Mouse (Mus musculus) megakaryocyte, adult 5-6 weeks (primary cell): ENCODE measurements around the gene Stk39. TPM values are rescaled to one million over a fixed set of nuclear protein-coding genes. Genes with fewer than 3 reads are reported as not detected.

Source experiments
- ATAC-seq: 2 replicates; pipeline ENCODE4 v1.8.0; 2016; ENCODE audit warnings: mild to moderate bottlenecking, inconsistent platforms; ENCODE audit not compliant: poor library complexity, severe bottlenecking
- total RNA-seq, 2 experiments: library from RNA; stranded (forward) in 1 of 2; stranded (reverse) in 1 of 2; fragments of 153-499, 151-499 nt in 1 of 2; fragments of 221-1000, 200-1000 nt in 1 of 2; gene quantifications; 2 replicates each; pipeline versions ENCODE4 v1.2.3 to v1.2.4; 2015 to 2017

Gene Stk39
- total RNA-seq, 2 experiments from 2014 or later = 3.9 to 6.2 TPM

GRCm38 (mm10) chr2:68385654-68386312, 86.3 kb downstream of the Stk39 start:
- ATAC-seq = no peak

GRCm38 (mm10) chr2:68383964-68384363, 88.1 kb downstream of the Stk39 start:
- ATAC-seq = no peak

GRCm38 (mm10) chr2:68382394-68383059, 89.5 kb downstream of the Stk39 start:
- ATAC-seq = peak; percentile 85

DNA sequence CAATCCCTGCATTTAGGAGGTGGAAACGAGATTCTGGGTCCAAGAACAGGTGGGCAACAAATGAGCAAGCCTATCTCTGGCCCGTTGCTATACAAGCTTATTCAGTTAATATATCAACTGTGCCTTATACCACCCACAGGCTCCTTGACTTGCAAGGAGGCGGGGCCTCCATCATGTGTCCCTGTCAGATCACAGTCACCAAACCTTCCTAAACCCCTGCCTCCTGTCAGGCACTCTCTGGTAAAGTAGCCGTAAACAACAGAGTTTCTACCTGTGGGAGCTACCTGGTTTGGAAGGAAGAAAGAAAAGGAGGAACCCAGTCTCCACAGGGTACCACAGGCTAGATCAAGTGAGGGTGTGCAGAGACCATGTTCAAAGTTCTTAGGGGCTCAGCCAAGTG, 90.2 kb downstream of the Stk39 start:
- no peak; the same call in 1 of the 2 replicates for ATAC-seq

DNA sequence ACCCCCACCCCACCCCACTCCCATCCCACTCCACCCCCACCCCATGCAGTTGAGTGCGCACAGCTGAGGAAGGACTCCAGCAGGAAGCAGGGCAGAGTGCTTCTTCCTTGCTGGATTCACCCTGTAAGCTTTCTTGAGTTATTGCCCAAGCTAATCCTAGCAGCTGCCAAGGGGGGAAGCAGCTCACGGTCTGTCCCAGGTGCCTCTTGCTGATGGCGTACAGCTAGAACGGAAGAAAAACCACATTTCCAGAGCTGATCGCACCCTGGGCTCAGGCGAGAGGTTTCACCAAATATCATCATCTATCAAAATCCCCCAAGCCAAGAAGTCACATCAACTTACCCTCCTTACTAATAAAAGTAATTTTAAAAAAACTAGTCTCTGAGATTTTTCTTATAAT, 90.9 kb downstream of the Stk39 start:
- peak; percentile 13; the same call in 1 of the 2 replicates for ATAC-seq

DNA sequence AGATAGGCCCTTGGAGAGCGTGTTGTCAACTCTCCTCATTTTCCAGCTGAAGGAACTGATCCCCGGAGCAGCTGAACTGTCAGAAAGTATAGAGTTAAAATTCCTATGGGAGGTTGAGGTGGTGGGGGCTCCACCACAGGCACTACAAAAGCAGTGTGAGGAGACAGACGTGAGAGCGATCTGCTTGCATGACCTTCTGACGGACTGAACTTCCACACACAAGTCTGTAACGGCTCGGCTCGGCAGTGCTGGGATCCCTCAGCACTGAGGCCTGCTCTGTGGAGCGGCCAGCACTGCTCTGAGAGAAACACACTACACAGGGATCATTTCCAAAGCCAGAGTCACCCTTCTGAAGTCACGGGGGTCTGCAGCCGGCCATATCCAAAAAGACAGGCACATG, 92.4 kb downstream of the Stk39 start:
- ATAC-seq = no peak

DNA sequence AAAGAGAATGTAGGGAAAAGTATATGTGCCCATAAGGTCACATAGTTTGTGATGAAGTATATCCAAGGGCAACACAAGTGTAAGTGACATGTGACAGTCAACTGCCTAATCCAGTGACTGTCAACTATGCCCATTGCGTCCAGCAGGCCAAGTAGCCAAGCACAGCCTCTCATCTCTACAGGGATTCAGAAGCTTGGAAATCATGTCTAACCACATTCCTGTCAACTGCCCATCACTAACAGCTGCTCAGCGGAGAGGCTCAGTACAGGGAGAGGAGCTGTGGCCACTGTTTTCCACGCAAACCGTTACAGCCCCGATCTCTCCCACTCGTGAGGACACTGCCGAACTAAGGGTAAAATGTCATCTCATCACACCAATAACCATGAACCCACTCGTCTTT, 93.7 kb downstream of the Stk39 start:
- no peak for ATAC-seq

GRCm38 (mm10) chr2:68377251-68377681, 94.8 kb downstream of the Stk39 start:
- no peak for ATAC-seq

- ATAC-seq = no peak
Measured at GRCm38 (mm10) chr2:68376660-68377059, 95.4 kb downstream of the Stk39 start.

DNA sequence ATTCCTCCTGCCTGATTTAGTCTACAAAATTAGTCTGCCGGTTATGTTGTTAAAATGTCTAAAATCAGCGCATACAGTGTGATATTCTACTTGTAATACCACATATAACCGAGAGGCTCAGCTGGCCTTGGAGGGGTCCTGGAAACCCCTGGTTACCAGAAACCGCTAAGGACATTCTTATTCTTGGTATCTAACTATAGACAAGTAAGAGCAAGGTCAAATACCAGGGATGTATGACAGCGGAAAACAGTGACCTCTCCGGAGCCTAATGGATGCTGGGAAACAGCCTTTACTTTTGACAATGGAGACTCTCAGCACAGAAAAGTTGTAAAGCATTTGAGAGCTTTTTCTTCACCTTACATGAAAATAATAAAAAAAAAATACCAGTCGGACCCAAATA, 97.9 kb downstream of the Stk39 start:
- no peak for ATAC-seq

- ATAC-seq = no peak
Measured at GRCm38 (mm10) chr2:68371912-68372311, 100.2 kb downstream of the Stk39 start.

- no peak for ATAC-seq
Measured at GRCm38 (mm10) chr2:68370326-68370725, 101.7 kb downstream of the Stk39 start.

DNA sequence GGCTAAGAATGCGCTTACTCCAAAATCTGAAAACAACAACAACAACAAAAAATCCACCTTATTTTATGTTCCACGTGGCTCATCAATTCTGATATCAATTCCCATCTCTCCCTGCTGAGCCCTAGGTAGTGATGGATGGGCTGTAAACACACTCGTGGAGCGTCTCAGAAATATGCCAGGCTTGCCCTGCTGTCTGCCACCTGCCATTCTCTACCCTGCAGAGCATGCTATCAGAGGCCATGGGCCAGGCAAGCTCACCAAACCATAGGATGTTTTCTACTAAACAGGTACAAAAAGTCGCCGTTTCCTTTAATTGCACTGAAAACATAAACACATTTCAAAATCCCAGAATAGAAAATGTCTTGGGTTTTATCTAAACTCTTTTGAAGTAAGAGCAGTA, 103.0 kb downstream of the Stk39 start:
- no peak for ATAC-seq

- ATAC-seq = no peak
Measured at GRCm38 (mm10) chr2:68367944-68368343, 104.1 kb downstream of the Stk39 start.

DNA sequence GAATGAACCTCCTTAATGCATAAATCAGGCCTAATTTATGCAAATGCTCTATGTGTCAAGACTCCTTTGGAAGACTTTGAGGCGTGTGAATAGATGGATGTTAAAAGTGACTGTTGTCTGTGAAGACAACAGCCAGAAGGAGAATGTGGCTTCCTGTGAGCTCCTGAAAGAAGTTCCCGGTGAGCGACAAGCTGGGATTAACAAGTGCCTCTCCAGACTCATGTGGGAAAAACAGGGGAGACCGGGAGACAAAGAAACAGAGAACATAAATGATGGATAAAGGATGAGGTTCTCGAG, 105.2 kb downstream of the Stk39 start:
- ATAC-seq = no peak

GRCm38 (mm10) chr2:68366091-68366896, 105.8 kb downstream of the Stk39 start:
- ATAC-seq = peak; percentile 49

GRCm38 (mm10) chr2:68365504-68365903, 106.6 kb downstream of the Stk39 start:
- no peak for ATAC-seq

DNA sequence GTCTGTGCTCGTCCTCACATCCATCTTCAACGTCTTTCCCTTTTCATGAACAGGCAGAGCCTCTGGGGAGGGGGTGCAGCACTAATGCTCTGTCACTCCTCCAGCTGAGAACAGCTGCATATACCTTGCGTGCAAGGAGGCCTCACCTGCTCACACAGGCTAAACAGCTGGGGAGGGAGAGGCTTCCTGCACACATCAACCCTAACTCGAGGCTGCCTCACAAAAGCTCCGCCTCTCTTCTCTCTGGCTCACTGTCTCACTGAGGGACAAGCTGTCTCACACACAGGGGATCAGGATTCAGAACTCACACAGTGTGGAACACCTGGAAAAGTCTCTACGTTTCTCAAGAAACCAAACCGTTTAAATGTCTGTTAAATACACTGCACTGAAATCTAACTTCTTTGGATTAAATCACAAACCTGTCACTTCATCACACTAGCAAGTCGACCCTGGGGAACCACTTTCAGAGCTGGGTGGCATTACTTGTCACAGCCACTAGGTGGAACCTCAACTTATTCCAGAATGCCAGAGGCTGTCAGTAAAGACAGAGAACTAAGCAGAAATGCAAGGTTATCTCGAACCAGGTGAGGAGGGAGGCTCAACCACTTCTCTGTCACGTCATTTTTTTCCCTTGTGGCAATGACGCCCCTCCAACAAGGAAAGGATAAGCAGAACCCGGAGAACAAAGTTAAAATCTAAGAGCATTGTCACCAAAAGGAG, 107.7 kb downstream of the Stk39 start:
- ATAC-seq = peak; percentile 89

DNA sequence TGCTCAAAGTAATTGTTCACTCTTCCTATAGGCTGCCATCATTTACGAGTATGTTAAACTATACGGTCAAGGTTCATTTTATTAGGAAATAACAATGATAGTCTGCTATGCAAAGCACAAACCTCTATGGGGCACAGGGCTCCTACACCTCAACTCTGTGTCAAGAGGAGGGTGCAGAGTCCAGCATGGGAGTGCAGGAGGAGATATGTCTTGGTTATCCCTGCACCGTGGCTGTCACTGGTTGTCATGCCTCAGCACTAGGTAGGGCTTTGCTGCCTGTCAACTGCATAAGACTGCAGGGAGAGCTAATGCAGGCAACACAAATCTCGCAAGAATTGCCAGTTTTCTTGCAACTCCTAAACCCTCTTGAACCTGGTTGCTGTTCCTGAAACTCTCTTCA, 108.9 kb downstream of the Stk39 start:
- ATAC-seq = no peak

GRCm38 (mm10) chr2:68361701-68362100, 110.4 kb downstream of the Stk39 start:
- ATAC-seq = no peak

- ATAC-seq = peak; percentile 82
Measured at GRCm38 (mm10) chr2:68350621-68351020, 121.4 kb downstream of the Stk39 start.
